Mouse (Mus musculus) stomach, embryonic 16.5 days (tissue): ENCODE data around the gene Adamts3. TPM values are rescaled to one million over a fixed set of nuclear protein-coding genes. Genes with fewer than 3 reads are reported as not detected.

Source experiments
- ATAC-seq: fragments of 200-750 bp; cut with Nextera tagmentation; 2 replicates; pipeline ENCODE4 v1.8.0; 2017; ENCODE audit warnings: moderate number of reproducible peaks, moderate TSS enrichment; ENCODE audit not compliant: insufficient read depth, low FRiP score
- H3K27ac ChIP-seq: fragments of 300-500 bp; sonication (generic); 2 replicates; pipeline ENCODE4 v1.5.1; 2014; ENCODE audit warnings: low read length
- H3K27me3 ChIP-seq: fragments of 300-500 bp; sonication (generic); 2 replicates; pipeline ENCODE4 v1.6.1; 2014; ENCODE audit warnings: low read length, control low read depth, mixed read lengths; ENCODE audit not compliant: control insufficient read depth, insufficient read depth
- H3K36me3 ChIP-seq: fragments of 300-500 bp; sonication (generic); 2 replicates; pipeline ENCODE4 v1.6.1; 2014; ENCODE audit warnings: low read length; ENCODE audit not compliant: control insufficient read depth, insufficient read depth
- H3K4me1 ChIP-seq: fragments of 300-500 bp; sonication (generic); 2 replicates; pipeline ENCODE4 v1.6.1; 2014; ENCODE audit warnings: low read length, control low read depth, mixed read lengths; ENCODE audit not compliant: control insufficient read depth, insufficient read depth
- H3K4me2 ChIP-seq: fragments of 300-500 bp; sonication (generic); 2 replicates; pipeline ENCODE4 v1.6.1; 2014; ENCODE audit warnings: low read depth, low read length, mixed read lengths
- H3K4me3 ChIP-seq: fragments of 300-500 bp; sonication (generic); replicated peaks from 2 replicates; pipeline ENCODE4 v1.5.1; 2014; ENCODE audit warnings: mild to moderate bottlenecking, low read length
- H3K9ac ChIP-seq: fragments of 300-500 bp; sonication (generic); 2 replicates; pipeline ENCODE4 v1.6.1; 2014; ENCODE audit warnings: low read length
- H3K9me3 ChIP-seq: fragments of 300-500 bp; sonication (generic); replicated peaks from 2 replicates; pipeline ENCODE4 v1.6.1; 2016; ENCODE audit warnings: low read length, control low read depth; ENCODE audit not compliant: control insufficient read depth
- WGBS: fragments of 180-500 bp; shearing (Covaris S2); extraction: QIAGEN DNeasy Blood & Tissue Kit; methylation state at CpG from one replicate; pipeline ENCODE4 v1.1.7; 2014; 5-methylcytosine and 5-hydroxymethylcytosine counted together
- polyA plus RNA-seq: library from polyadenylated mRNA; unstranded; fragments of >200 nt; fragmentation: Nextera tagmentation; extraction: Ambion mirVana; gene quantifications from 2 replicates; pipeline ENCODE4 v1.2.1, GENCODE M21; 2015

Adamts3 gene
- polyA plus RNA-seq, 1 experiment from 2014 or later, result 2.6 TPM

GRCm38 (mm10) chr5:89884991-89885390 is 1.9 kb upstream of the Adamts3 start:
- Histone ChIP-seq H3K4me3 (no peak overlapping the region), H3K27ac (no peak overlapping the region), H3K4me1 (no peaks in the 10 kb centered on the region), H3K36me3 (no peaks in the 10 kb centered on the region), H3K27me3 (no peaks in the 10 kb centered on the region), H3K4me2 (no peak overlapping the region), H3K9me3 (0 out of 2 replicates have a peak, but pooled peaks cover 3% of the 10 kb centered on the region), H3K9ac (no peak overlapping the region)
- ATAC-seq, result no peak
- WGBS, result 39% methylated on average over 4 of the region's 4 CpGs

GRCm38 (mm10) chr5:89883908-89884204 is 722 bp upstream of the Adamts3 start:
- no peak for ATAC-seq
- peak overlapping the region; percentile 100 for H3K4me2 ChIP-seq
- H3K9ac ChIP-seq, result 0 out of 2 replicates have a peak overlapping the region, but pooled peaks have one; percentile 71

GRCm38 (mm10) chr5:89882091-89882734 is 921 bp downstream of the Adamts3 start:
- no peaks in the 10 kb centered on the region for H3K36me3 ChIP-seq
- H3K27ac ChIP-seq, result no peak overlapping the region
- H3K9me3 ChIP-seq, result 0 out of 2 replicates have a peak, but pooled peaks cover 4% of the 10 kb centered on the region
- H3K27me3 ChIP-seq, result no peaks in the 10 kb centered on the region
- peak; percentile 69 for ATAC-seq
- peak overlapping the region; percentile 100 for H3K4me2 ChIP-seq
- no peaks in the 10 kb centered on the region for H3K4me1 ChIP-seq
- H3K4me3 ChIP-seq, result peak overlapping the region; percentile 59
- WGBS, result 0% methylated on average over 35 of the region's 35 CpGs
- H3K9ac ChIP-seq, result peak overlapping the region; percentile 71

More at GRCm38 (mm10) chr5:89883908-89884204, 722 bp upstream of the Adamts3 start:
- no peak overlapping the region for H3K27ac ChIP-seq
- H3K36me3 ChIP-seq, result no peaks in the 10 kb centered on the region
- no peaks in the 10 kb centered on the region for H3K4me1 ChIP-seq
- peak overlapping the region; percentile 59; the same call in 1 of the 2 replicates for H3K4me3 ChIP-seq
- H3K9me3 ChIP-seq, result 0 out of 2 replicates have a peak, but pooled peaks cover 4% of the 10 kb centered on the region
- 6% methylated on average over 8 of the region's 8 CpGs for WGBS
- no peaks in the 10 kb centered on the region for H3K27me3 ChIP-seq

- H3K4me3 ChIP-seq, result no peak overlapping the region
- H3K9me3 ChIP-seq, result 0 out of 2 replicates have a peak, but pooled peaks cover 4% of the 10 kb centered on the region
- peak overlapping the region; percentile 100 for H3K4me2 ChIP-seq
- H3K9ac ChIP-seq, result no peak overlapping the region
- H3K4me1 ChIP-seq, result no peaks in the 10 kb centered on the region
- H3K27me3 ChIP-seq, result no peaks in the 10 kb centered on the region
- no peak for ATAC-seq
- 43% methylated on average over 4 of the region's 4 CpGs for WGBS
- H3K27ac ChIP-seq, result no peak overlapping the region
- no peaks in the 10 kb centered on the region for H3K36me3 ChIP-seq
Measured at GRCm38 (mm10) chr5:89881425-89881824, 1.7 kb downstream of the Adamts3 start.

GRCm38 (mm10) chr5:89878866-89879392 is 4.2 kb downstream of the Adamts3 start:
- Histone ChIP-seq H3K27ac (no peak overlapping the region), H3K27me3 (no peaks in the 10 kb centered on the region), H3K4me2 (no peak overlapping the region), H3K9ac (no peak overlapping the region), H3K4me3 (no peak overlapping the region), H3K36me3 (no peaks in the 10 kb centered on the region), H3K9me3 (0 out of 2 replicates have a peak, but pooled peaks cover 4% of the 10 kb centered on the region), H3K4me1 (no peaks in the 10 kb centered on the region)
- whole genome bisulfite sequencing, result 81% methylated on average over 11 of the region's 11 CpGs
- ATAC-seq, result no peak

- no peaks in the 10 kb centered on the region for H3K36me3 ChIP-seq
- H3K4me3 ChIP-seq, result no peak overlapping the region
- WGBS, result 29% methylated on average over 2 of the region's 2 CpGs
- H3K4me1 ChIP-seq, result no peaks in the 10 kb centered on the region
- ATAC-seq, result no peak
- no peak overlapping the region for H3K4me2 ChIP-seq
- H3K27me3 ChIP-seq, result no peaks in the 10 kb centered on the region
- no peak overlapping the region for H3K27ac ChIP-seq
- no peak overlapping the region for H3K9ac ChIP-seq
- H3K9me3 ChIP-seq, result no peaks in the 10 kb centered on the region
Measured at GRCm38 (mm10) chr5:89872661-89873060, 10.5 kb downstream of the Adamts3 start.

- Histone ChIP-seq H3K4me2 (no peak overlapping the region), H3K9ac (no peak overlapping the region), H3K27ac (no peak overlapping the region), H3K27me3 (no peaks in the 10 kb centered on the region), H3K36me3 (no peaks in the 10 kb centered on the region), H3K4me3 (no peak overlapping the region), H3K9me3 (no peaks in the 10 kb centered on the region), H3K4me1 (no peaks in the 10 kb centered on the region)
- 70% methylated on average over 4 of the region's 4 CpGs for WGBS
- no peak for ATAC-seq
Measured at GRCm38 (mm10) chr5:89859603-89860002, 23.5 kb downstream of the Adamts3 start.

- H3K4me1 ChIP-seq, result no peaks in the 10 kb centered on the region
- H3K4me3 ChIP-seq, result no peak overlapping the region
- 95% methylated on average over 1 of the region's 1 CpGs for WGBS
- H3K9ac ChIP-seq, result no peak overlapping the region
- no peak for ATAC-seq
- no peaks in the 10 kb centered on the region for H3K36me3 ChIP-seq
- no peak overlapping the region for H3K27ac ChIP-seq
- no peaks in the 10 kb centered on the region for H3K9me3 ChIP-seq
- H3K27me3 ChIP-seq, result no peaks in the 10 kb centered on the region
- H3K4me2 ChIP-seq, result no peak overlapping the region
Measured at GRCm38 (mm10) chr5:89858837-89859236, 24.3 kb downstream of the Adamts3 start.

- H3K27me3 ChIP-seq, result no peaks in the 10 kb centered on the region
- no peak overlapping the region for H3K4me3 ChIP-seq
- H3K9ac ChIP-seq, result no peak overlapping the region
- H3K36me3 ChIP-seq, result no peaks in the 10 kb centered on the region
- no peak for ATAC-seq
- H3K4me2 ChIP-seq, result no peak overlapping the region
- peaks cover 6% of the 10 kb centered on the region for H3K4me1 ChIP-seq
- 59% methylated on average over 1 of the region's 1 CpGs for WGBS
- H3K27ac ChIP-seq, result no peak overlapping the region
- no peaks in the 10 kb centered on the region for H3K9me3 ChIP-seq
Measured at GRCm38 (mm10) chr5:89846551-89846950, 36.6 kb downstream of the Adamts3 start.
